Mouse (Mus musculus): ENCODE results near the gene Hrct1.

- TF ChIP-seq CTCF (IDR thresholded peaks at IDR 0.05; ENCODE audit: low read depth, low read length) (no peak), TAL1 (conservative IDR thresholded peaks at IDR 0.05; ENCODE audit: low read depth, low read length) (no peak), GATA1 (IDR thresholded peaks at IDR 0.05; ENCODE audit: borderline replicate concordance, low read length) (no peak)
Measured at GRCm38 (mm10) chr4:43720491-43721228, 6.3 kb upstream of the Hrct1 start.
